Mouse (Mus musculus): ENCODE results near the gene Olfr91.
"Not testable (repeated sequence)": the region's sequence is repeated elsewhere in the genome, so short reads cannot be mapped to it uniquely, and the experiment has no call there.

The Olfr91 gene

GRCm38 (mm10) chr17:37098178-37098577, at the start of gene Olfr91:
TSS of gene Olfr91 (minus strand) at chr17:37098278.
- no peaks in the 10 kb centered on the region for H3K36me3 ChIP-seq (ENCODE audit: control insufficient read depth, insufficient read depth, low read length, poor library complexity, severe bottlenecking)
- H3K27me3 ChIP-seq (ENCODE audit: control insufficient read depth, insufficient read depth, low read length, poor library complexity, severe bottlenecking) = no peaks in the 10 kb centered on the region
- no peak for DNase-seq (ENCODE audit: low read depth, low spot score)

GRCm38 (mm10) chr17:37131366-37131765, 33.3 kb upstream of the Olfr91 start:
- not testable (repeated sequence) for H3K27me3 ChIP-seq (ENCODE audit: control insufficient read depth, insufficient read depth, low read length, poor library complexity, severe bottlenecking); H3K36me3 ChIP-seq (ENCODE audit: control insufficient read depth, insufficient read depth, low read length, poor library complexity, severe bottlenecking); DNase-seq (ENCODE audit: low read depth, low spot score)

- H3K27me3 ChIP-seq (ENCODE audit: control insufficient read depth, insufficient read depth, low read length, poor library complexity, severe bottlenecking) = no peaks in the 10 kb centered on the region
- H3K36me3 ChIP-seq (ENCODE audit: control insufficient read depth, insufficient read depth, low read length, poor library complexity, severe bottlenecking) = no peaks in the 10 kb centered on the region
- no peak for DNase-seq (ENCODE audit: low read depth, low spot score)
Measured at GRCm38 (mm10) chr17:37119988-37120387, 21.9 kb upstream of the Olfr91 start, which contains the start of gene Olfr92. TSS of gene Olfr92 (minus strand) at chr17:37120088.

- no peak for DNase-seq (ENCODE audit: low read depth, low spot score)
- no peaks in the 10 kb centered on the region for H3K36me3 ChIP-seq (ENCODE audit: control insufficient read depth, insufficient read depth, low read length, poor library complexity, severe bottlenecking)
- no peaks in the 10 kb centered on the region for H3K27me3 ChIP-seq (ENCODE audit: control insufficient read depth, insufficient read depth, low read length, poor library complexity, severe bottlenecking)
Measured at GRCm38 (mm10) chr17:37093289-37093688, 4.8 kb downstream of the Olfr91 start.

- Histone ChIP-seq H3K27me3 (ENCODE audit: control insufficient read depth, insufficient read depth, low read length, poor library complexity, severe bottlenecking) (no peaks in the 10 kb centered on the region), H3K36me3 (ENCODE audit: control insufficient read depth, insufficient read depth, low read length, poor library complexity, severe bottlenecking) (no peaks in the 10 kb centered on the region)
- DNase-seq (ENCODE audit: low read depth, low spot score) = no peak
Measured at GRCm38 (mm10) chr17:37092198-37092597, 5.9 kb downstream of the Olfr91 start.

- DNase-seq (ENCODE audit: low read depth, low spot score) = no peak
- H3K36me3 ChIP-seq (ENCODE audit: control insufficient read depth, insufficient read depth, low read length, poor library complexity, severe bottlenecking) = no peaks in the 10 kb centered on the region
- H3K27me3 ChIP-seq (ENCODE audit: control insufficient read depth, insufficient read depth, low read length, poor library complexity, severe bottlenecking) = no peaks in the 10 kb centered on the region
Measured at GRCm38 (mm10) chr17:37088399-37088798, 9.7 kb downstream of the Olfr91 start, which contains the start of gene Olfr90. TSS of gene Olfr90 (minus strand) at chr17:37088499.

GRCm38 (mm10) chr17:37085545-37085944, 12.5 kb downstream of the Olfr91 start:
- no peaks in the 10 kb centered on the region for H3K27me3 ChIP-seq (ENCODE audit: control insufficient read depth, insufficient read depth, low read length, poor library complexity, severe bottlenecking)
- H3K36me3 ChIP-seq (ENCODE audit: control insufficient read depth, insufficient read depth, low read length, poor library complexity, severe bottlenecking) = no peaks in the 10 kb centered on the region
- DNase-seq (ENCODE audit: low read depth, low spot score) = no peak

- no peaks in the 10 kb centered on the region for H3K36me3 ChIP-seq (ENCODE audit: control insufficient read depth, insufficient read depth, low read length, poor library complexity, severe bottlenecking)
- DNase-seq (ENCODE audit: low read depth, low spot score) = peak; percentile 3
- H3K27me3 ChIP-seq (ENCODE audit: control insufficient read depth, insufficient read depth, low read length, poor library complexity, severe bottlenecking) = no peaks in the 10 kb centered on the region
Measured at GRCm38 (mm10) chr17:37084632-37085031, 13.4 kb downstream of the Olfr91 start.

- no peaks in the 10 kb centered on the region for H3K27me3 ChIP-seq (ENCODE audit: control insufficient read depth, insufficient read depth, low read length, poor library complexity, severe bottlenecking)
- peak; percentile 82 for DNase-seq (ENCODE audit: low read depth, low spot score)
- no peaks in the 10 kb centered on the region for H3K36me3 ChIP-seq (ENCODE audit: control insufficient read depth, insufficient read depth, low read length, poor library complexity, severe bottlenecking)
Measured at GRCm38 (mm10) chr17:37083327-37083726, 14.8 kb downstream of the Olfr91 start.

GRCm38 (mm10) chr17:37081659-37082058, 16.4 kb downstream of the Olfr91 start:
- no peak for DNase-seq (ENCODE audit: low read depth, low spot score)
- no peaks in the 10 kb centered on the region for H3K36me3 ChIP-seq (ENCODE audit: control insufficient read depth, insufficient read depth, low read length, poor library complexity, severe bottlenecking)
- no peaks in the 10 kb centered on the region for H3K27me3 ChIP-seq (ENCODE audit: control insufficient read depth, insufficient read depth, low read length, poor library complexity, severe bottlenecking)

- DNase-seq (ENCODE audit: low read depth, low spot score) = no peak
- H3K27me3 ChIP-seq (ENCODE audit: control insufficient read depth, insufficient read depth, low read length, poor library complexity, severe bottlenecking) = no peaks in the 10 kb centered on the region
- no peaks in the 10 kb centered on the region for H3K36me3 ChIP-seq (ENCODE audit: control insufficient read depth, insufficient read depth, low read length, poor library complexity, severe bottlenecking)
Measured at GRCm38 (mm10) chr17:37080119-37080518, 18.0 kb downstream of the Olfr91 start.

GRCm38 (mm10) chr17:37078990-37079389, 19.1 kb downstream of the Olfr91 start:
- Histone ChIP-seq H3K27me3 (ENCODE audit: control insufficient read depth, insufficient read depth, low read length, poor library complexity, severe bottlenecking) (no peaks in the 10 kb centered on the region), H3K36me3 (ENCODE audit: control insufficient read depth, insufficient read depth, low read length, poor library complexity, severe bottlenecking) (no peaks in the 10 kb centered on the region)
- no peak for DNase-seq (ENCODE audit: low read depth, low spot score)

GRCm38 (mm10) chr17:37078193-37078592, 19.9 kb downstream of the Olfr91 start:
- DNase-seq (ENCODE audit: low read depth, low spot score) = no peak
- H3K27me3 ChIP-seq (ENCODE audit: control insufficient read depth, insufficient read depth, low read length, poor library complexity, severe bottlenecking) = no peaks in the 10 kb centered on the region
- no peaks in the 10 kb centered on the region for H3K36me3 ChIP-seq (ENCODE audit: control insufficient read depth, insufficient read depth, low read length, poor library complexity, severe bottlenecking)

GRCm38 (mm10) chr17:37075766-37076165, 22.3 kb downstream of the Olfr91 start:
- Histone ChIP-seq H3K36me3 (ENCODE audit: control insufficient read depth, insufficient read depth, low read length, poor library complexity, severe bottlenecking) (no peaks in the 10 kb centered on the region), H3K27me3 (ENCODE audit: control insufficient read depth, insufficient read depth, low read length, poor library complexity, severe bottlenecking) (no peaks in the 10 kb centered on the region)
- DNase-seq (ENCODE audit: low read depth, low spot score) = no peak

GRCm38 (mm10) chr17:37075181-37075580, 22.9 kb downstream of the Olfr91 start:
- no peak for DNase-seq (ENCODE audit: low read depth, low spot score)
- no peaks in the 10 kb centered on the region for H3K27me3 ChIP-seq (ENCODE audit: control insufficient read depth, insufficient read depth, low read length, poor library complexity, severe bottlenecking)

GRCm38 (mm10) chr17:37072730-37073276, 25.3 kb downstream of the Olfr91 start:
- no peaks in the 10 kb centered on the region for H3K27me3 ChIP-seq (ENCODE audit: control insufficient read depth, insufficient read depth, low read length, poor library complexity, severe bottlenecking)
- DNase-seq (ENCODE audit: low read depth, low spot score) = no peak
- H3K36me3 ChIP-seq (ENCODE audit: control insufficient read depth, insufficient read depth, low read length, poor library complexity, severe bottlenecking) = no peaks in the 10 kb centered on the region

More at GRCm38 (mm10) chr17:37075181-37075580, 22.9 kb downstream of the Olfr91 start:
- no peaks in the 10 kb centered on the region for H3K36me3 ChIP-seq (ENCODE audit: control insufficient read depth, insufficient read depth, low read length, poor library complexity, severe bottlenecking)

Measured in splenic B cell, adult 2 months (primary cell).